Mouse (Mus musculus): Measurements from ENCODE around the gene Ilvbl. TPM values are rescaled to one million over a fixed set of nuclear protein-coding genes. Genes with fewer than 3 reads are reported as not detected.
A peak's percentile ranks its signal among the peaks of the same experiment; 100 is the strongest.
"Not testable (repeated sequence)": the region's sequence is repeated elsewhere in the genome, so short reads cannot be mapped to it uniquely, and the experiment has no call there.

The Ilvbl gene
- polyA plus RNA-seq, 1 experiment, result 55.5 TPM

DNA sequence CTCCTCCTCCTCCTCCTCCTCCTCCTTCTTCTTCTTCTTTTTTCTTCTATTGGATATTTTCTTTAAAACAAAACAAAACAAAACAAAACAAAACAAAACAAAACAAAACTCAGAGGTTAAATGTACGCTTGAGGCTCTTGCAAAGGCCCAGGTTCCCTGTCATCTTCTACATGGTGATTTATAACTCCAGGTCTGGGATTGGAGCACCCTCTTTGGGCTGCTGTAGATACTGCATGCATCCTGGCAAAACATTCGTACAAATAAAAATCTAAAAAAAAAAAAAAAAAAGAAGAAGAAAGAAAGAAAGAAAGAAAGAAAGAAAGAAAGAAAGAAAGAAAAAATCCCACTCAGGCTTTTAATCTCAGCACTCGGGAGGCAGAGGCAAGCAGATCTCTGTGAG is 30.9 kb downstream of the Ilvbl start:
- H3K4me1 ChIP-seq (ENCODE audit: control insufficient read depth, insufficient read depth, low read length), result no peaks in the 10 kb centered on the region
- TF ChIP-seq POLR2A (IDR thresholded peaks at IDR 0.05; ENCODE audit: low read depth, low read length), result no peak
- TF ChIP-seq CTCF (IDR thresholded peaks at IDR 0.05; ENCODE audit: borderline replicate concordance, insufficient read depth, low read length), result peak; percentile 5; the same call in 1 of the 2 replicates
- H3K27ac ChIP-seq (ENCODE audit: insufficient read depth, low read length), result no peak overlapping the region
- no peak overlapping the region for H3K4me3 ChIP-seq (ENCODE audit: insufficient read depth, low read length)

DNA sequence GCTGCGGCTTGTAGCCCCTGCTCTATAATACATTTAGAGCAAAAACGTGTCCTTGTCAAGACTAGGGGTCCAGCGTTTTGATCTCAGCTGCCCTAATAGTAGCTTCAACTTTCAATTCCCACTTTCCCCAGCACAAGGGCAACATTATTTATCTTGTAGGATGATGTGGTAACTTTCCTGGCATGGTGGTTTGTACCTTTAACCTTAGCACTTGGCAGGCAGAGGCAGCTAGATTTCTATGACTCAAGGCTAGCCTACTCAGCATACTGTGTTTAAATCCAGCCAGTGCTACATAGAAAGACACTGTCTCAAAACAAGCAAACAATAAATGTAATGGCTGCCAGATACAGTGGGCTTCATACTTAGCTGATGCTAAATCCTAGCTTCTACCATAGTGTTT is 33.5 kb downstream of the Ilvbl start:
- TF ChIP-seq POLR2A (IDR thresholded peaks at IDR 0.05; ENCODE audit: low read depth, low read length) (no peak), CTCF (IDR thresholded peaks at IDR 0.05; ENCODE audit: borderline replicate concordance, insufficient read depth, low read length) (no peak)
- Histone ChIP-seq H3K4me1 (ENCODE audit: control insufficient read depth, insufficient read depth, low read length) (no peaks in the 10 kb centered on the region), H3K27ac (ENCODE audit: insufficient read depth, low read length) (no peak overlapping the region), H3K4me3 (ENCODE audit: insufficient read depth, low read length) (no peak overlapping the region)

DNA sequence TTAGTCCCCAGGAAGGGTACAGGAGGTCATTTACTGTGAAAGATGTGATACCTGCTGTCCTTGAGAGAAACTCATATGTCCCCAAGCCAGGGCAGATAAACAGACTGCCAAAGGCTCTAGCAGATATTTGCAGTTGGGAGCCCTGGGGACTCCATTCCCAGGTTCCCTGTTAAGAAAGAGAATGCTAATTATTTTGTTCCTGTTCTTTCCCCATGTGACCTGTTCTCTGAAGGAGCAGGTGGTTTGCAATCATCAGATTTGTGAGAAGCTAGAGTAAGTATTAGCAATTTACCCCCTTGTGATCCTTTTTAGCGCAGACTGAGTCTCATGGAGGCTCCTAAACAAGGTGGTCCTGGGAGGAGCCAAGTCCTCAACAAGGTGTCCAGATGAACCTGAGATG is 43.8 kb downstream of the Ilvbl start, which contains the start of gene Olfr1357:
Olfr1357 (minus strand) TSS at position 101 of the 400 bp plus-strand sequence.
- H3K4me3 ChIP-seq (ENCODE audit: insufficient read depth, low read length), result no peak within 1 kb of the TSS
- no peaks in the 10 kb centered on the region for H3K4me1 ChIP-seq (ENCODE audit: control insufficient read depth, insufficient read depth, low read length)
- TF ChIP-seq POLR2A (IDR thresholded peaks at IDR 0.05; ENCODE audit: low read depth, low read length) (no peak), CTCF (IDR thresholded peaks at IDR 0.05; ENCODE audit: borderline replicate concordance, insufficient read depth, low read length) (no peak)
- no peak within 1 kb of the TSS for H3K27ac ChIP-seq (ENCODE audit: insufficient read depth, low read length)

DNA sequence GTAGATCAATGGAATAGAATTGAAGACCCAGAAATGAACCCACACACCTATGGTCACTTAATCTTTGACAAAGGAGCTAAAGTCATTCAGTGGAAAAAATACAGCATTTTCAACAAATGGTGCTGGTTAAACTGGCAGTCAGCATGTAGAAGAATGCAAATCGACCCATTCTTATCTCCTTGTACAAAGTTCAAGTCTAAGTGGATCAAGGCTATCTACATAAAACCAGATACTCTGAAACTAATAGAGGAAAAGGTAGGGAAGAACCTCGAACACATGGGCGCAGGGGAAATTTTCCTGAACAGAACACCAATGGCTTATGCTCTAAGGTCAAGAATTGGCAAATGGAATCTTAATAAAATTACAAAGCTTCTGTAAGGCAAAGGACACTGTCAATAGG is 49.0 kb downstream of the Ilvbl start:
- not testable (repeated sequence) for H3K4me3 ChIP-seq (ENCODE audit: insufficient read depth, low read length); H3K4me1 ChIP-seq (ENCODE audit: control insufficient read depth, insufficient read depth, low read length); H3K27ac ChIP-seq (ENCODE audit: insufficient read depth, low read length)

DNA sequence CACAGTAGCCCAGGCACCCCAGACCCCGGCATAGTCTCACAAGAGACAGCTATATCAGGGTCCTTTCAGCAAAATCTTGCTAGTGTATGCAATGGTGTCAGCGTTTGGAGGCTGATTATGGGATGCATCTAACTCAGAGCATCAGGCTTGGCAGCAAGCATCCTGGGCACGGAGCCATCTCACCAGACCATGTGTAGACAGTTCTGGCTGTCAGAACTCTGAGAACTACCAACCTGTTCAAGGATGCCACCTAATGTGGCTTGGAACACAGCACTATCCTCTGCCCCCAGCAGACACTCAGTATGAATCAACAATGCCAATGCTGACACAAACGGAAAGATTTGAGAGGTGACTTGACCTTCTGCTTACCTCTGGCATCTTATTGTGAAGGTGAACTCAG is 56.0 kb downstream of the Ilvbl start:
- TF ChIP-seq POLR2A (IDR thresholded peaks at IDR 0.05; ENCODE audit: low read depth, low read length) (no peak), CTCF (IDR thresholded peaks at IDR 0.05; ENCODE audit: borderline replicate concordance, insufficient read depth, low read length) (no peak)
- Histone ChIP-seq H3K4me3 (ENCODE audit: insufficient read depth, low read length) (no peak overlapping the region), H3K27ac (ENCODE audit: insufficient read depth, low read length) (no peak overlapping the region), H3K4me1 (ENCODE audit: control insufficient read depth, insufficient read depth, low read length) (no peaks in the 10 kb centered on the region)

DNA sequence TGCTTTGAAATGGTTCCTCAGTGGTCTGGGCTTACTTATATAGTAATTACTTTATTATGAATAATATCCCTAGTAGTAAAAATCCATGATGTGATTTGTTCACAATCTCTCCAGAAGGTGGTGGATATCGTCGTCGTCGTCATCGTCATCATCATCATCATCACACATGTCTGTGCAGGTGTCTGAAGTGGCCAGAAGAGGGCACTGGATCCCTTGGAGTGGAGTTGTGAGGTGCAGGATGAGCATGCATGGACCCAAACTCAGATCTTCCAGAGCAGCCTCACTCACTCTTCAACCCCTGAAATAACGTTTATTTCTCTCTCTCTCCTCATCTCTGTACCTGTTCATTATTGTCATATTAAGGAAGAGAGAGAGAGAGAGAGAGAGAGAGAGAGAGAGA is 58.2 kb downstream of the Ilvbl start:
- TF ChIP-seq POLR2A (IDR thresholded peaks at IDR 0.05; ENCODE audit: low read depth, low read length), result no peak
- peak; percentile 80 for TF ChIP-seq CTCF (IDR thresholded peaks at IDR 0.05; ENCODE audit: borderline replicate concordance, insufficient read depth, low read length)
- no peaks in the 10 kb centered on the region for H3K4me1 ChIP-seq (ENCODE audit: control insufficient read depth, insufficient read depth, low read length)

More for the DNA sequence above, 58.2 kb downstream of the Ilvbl start:
- H3K4me3 ChIP-seq (ENCODE audit: insufficient read depth, low read length), result no peak overlapping the region
- H3K27ac ChIP-seq (ENCODE audit: insufficient read depth, low read length), result no peak overlapping the region

Other genes with a start within 250 kb of the Ilvbl start
- 43.7 and 45.4 TPM in 2 replicates for gene Agpat3, start 221.9 kb upstream of the Ilvbl start, polyA plus RNA-seq (2011; ENCODE audit: insufficient read length, low read depth, missing spikeins)
- gene Rrp1, start 161.3 kb upstream of the Ilvbl start, polyA plus RNA-seq (2011; ENCODE audit: insufficient read length, low read depth, missing spikeins), result 130 and 139 TPM in 2 replicates
- gene Cstb, start 148.7 kb upstream of the Ilvbl start, polyA plus RNA-seq (2011; ENCODE audit: insufficient read length, low read depth, missing spikeins), result 386 and 437 TPM in 2 replicates
- gene Pdxk, start 109.4 kb upstream of the Ilvbl start, polyA plus RNA-seq (2011; ENCODE audit: insufficient read length, low read depth, missing spikeins), result 8.4 and 12.4 TPM in 2 replicates
- not detected in 2 replicates for gene Olfr1358, start 56.9 kb upstream of the Ilvbl start, polyA plus RNA-seq (2011; ENCODE audit: insufficient read length, low read depth, missing spikeins)
- 50.5 and 52.8 TPM in 2 replicates for gene Syde1, start 17.6 kb downstream of the Ilvbl start, polyA plus RNA-seq (2011; ENCODE audit: insufficient read length, low read depth, missing spikeins)
- gene Olfr1357, start 43.7 kb downstream of the Ilvbl start, polyA plus RNA-seq (2011; ENCODE audit: insufficient read length, low read depth, missing spikeins), result not detected in 2 replicates
- gene Casp14, start 143.9 kb downstream of the Ilvbl start, polyA plus RNA-seq (2011; ENCODE audit: insufficient read length, low read depth, missing spikeins), result 0.35 and 0.63 TPM in 2 replicates
- not detected in 2 replicates for gene Ccdc105, start 178.7 kb downstream of the Ilvbl start, polyA plus RNA-seq (2011; ENCODE audit: insufficient read length, low read depth, missing spikeins)
- gene Slc1a6, start 206.2 kb downstream of the Ilvbl start, polyA plus RNA-seq (2011; ENCODE audit: insufficient read length, low read depth, missing spikeins), result 20.8 and 29.1 TPM in 2 replicates